Comparison of ENCODE assay signal across 8 mouse cellular contexts in the genomic region with DNA sequence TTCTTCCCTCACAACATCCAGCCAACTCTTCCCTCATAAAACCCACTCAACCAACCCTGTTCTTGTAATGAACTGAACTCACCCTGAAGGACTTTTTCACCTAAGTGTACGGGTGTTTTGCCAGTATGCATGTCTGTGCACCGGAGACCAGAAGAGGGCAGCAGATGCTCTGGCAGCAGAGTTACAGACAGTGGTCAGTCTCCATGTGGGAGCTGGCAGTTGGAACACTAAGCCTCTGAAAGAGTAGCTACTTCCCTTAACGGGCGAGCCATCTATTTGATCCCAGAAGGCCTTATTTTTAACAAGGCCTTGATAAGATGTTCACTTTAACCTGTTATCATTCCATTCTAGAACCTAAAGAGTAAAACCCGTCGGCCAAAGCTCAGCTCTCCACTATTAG. TPM values are rescaled to one million over a fixed set of nuclear protein-coding genes. Genes with fewer than 3 reads are reported as not detected.
DNase-seq lines count a peak whose midpoint lies in the region; ATAC-seq lines count a peak whose summit lies in the region.

No protein-coding gene starts in this region.

- DNase-seq in layer of hippocampus, postnatal 10 days (ENCODE audit: low spot score in 2 of 2) = peak; percentile 41 to 53
- no peak for DNase-seq in layer of hippocampus, adult 9-10 months (ENCODE audit: low spot score)
- DNase-seq in MEL-GATA-1-ER (ENCODE audit: extremely low read depth, low read depth) (peak; percentile 81), liver (peak; percentile 67)
- peak; percentile 66 for DNase-seq in embryo, embryonic 10.5 days (ENCODE audit: low spot score)
- peak; percentile 58 for DNase-seq in hindbrain, embryonic 11.5 days (ENCODE audit: low spot score)
- no peak for DNase-seq in urinary bladder, postnatal 10 days (ENCODE audit: low spot score)

- no peak overlapping the region for H3K9ac ChIP-seq in hindbrain, embryonic 11.5 days (ENCODE audit: low read depth, low read length)
- H3K9ac ChIP-seq in midbrain, embryonic 16.5 days (ENCODE audit: low read depth, low read length) = no peak overlapping the region

- WGBS in hindbrain, embryonic 11.5 days = 68% methylated on average over 6 of the region's 6 CpGs
- whole genome bisulfite sequencing in midbrain, embryonic 16.5 days = 63% methylated on average over 6 of the region's 6 CpGs

- H3K27me3 ChIP-seq in hindbrain, embryonic 11.5 days (ENCODE audit: control insufficient read depth, insufficient read depth, low read length) = no peaks in the 10 kb centered on the region
- no peaks in the 10 kb centered on the region for H3K27me3 ChIP-seq in midbrain, embryonic 16.5 days (ENCODE audit: control insufficient read depth, insufficient read depth, low read depth, low read length)

- H3K27ac ChIP-seq in hindbrain, embryonic 11.5 days (ENCODE audit: low read depth, low read length) = no peak overlapping the region
- H3K27ac ChIP-seq in midbrain, embryonic 16.5 days (ENCODE audit: low read length) = no peak overlapping the region

- no peak overlapping the region for H3K4me3 ChIP-seq in hindbrain, embryonic 11.5 days (ENCODE audit: low read depth, low read length)
- no peak overlapping the region for H3K4me3 ChIP-seq in midbrain, embryonic 16.5 days (ENCODE audit: low read depth, low read length)

- ATAC-seq in hindbrain, embryonic 11.5 days (ENCODE audit: low FRiP score) = peak; percentile 56; the same call in 1 of the 2 replicates
- peak; percentile 78 for ATAC-seq in midbrain, embryonic 16.5 days

- peaks cover 8% of the 10 kb centered on the region for H3K36me3 ChIP-seq in hindbrain, embryonic 11.5 days (ENCODE audit: control insufficient read depth, insufficient read depth, low read length)
- peaks cover 32% of the 10 kb centered on the region for H3K36me3 ChIP-seq in midbrain, embryonic 16.5 days (ENCODE audit: control insufficient read depth, insufficient read depth, low read length)

- no peaks in the 10 kb centered on the region for H3K4me1 ChIP-seq in hindbrain, embryonic 11.5 days (replicated peaks; ENCODE audit: control insufficient read depth, insufficient read depth, low read length)
- H3K4me1 ChIP-seq in midbrain, embryonic 16.5 days (ENCODE audit: control insufficient read depth, insufficient read depth, low read length) = no peaks in the 10 kb centered on the region; the same call in 1 of the 2 replicates

- H3K4me2 ChIP-seq in hindbrain, embryonic 11.5 days (replicated peaks; ENCODE audit: low read depth, low read length) = no peak overlapping the region
- no peak overlapping the region for H3K4me2 ChIP-seq in midbrain, embryonic 16.5 days (ENCODE audit: low read length)

- no peaks in the 10 kb centered on the region for H3K9me3 ChIP-seq in hindbrain, embryonic 11.5 days (ENCODE audit: control insufficient read depth, low read length)
- no peaks in the 10 kb centered on the region for H3K9me3 ChIP-seq in midbrain, embryonic 16.5 days (replicated peaks; ENCODE audit: control insufficient read depth, low read length, poor library complexity, severe bottlenecking)

RNA-seq across cellular contexts. Expression of gene Msh4, which starts 1.4 kb away (rescaled TPM):
- under 1 TPM; 0.59 to 0.71 TPM for total RNA-seq in layer of hippocampus, postnatal 10 days (2021)
- 0.05 and 0.08 TPM in 2 replicates for polyA plus RNA-seq in hindbrain, embryonic 11.5 days (2014; fragmentation: Nextera tagmentation; extraction: Ambion mirVana)
- polyA plus RNA-seq in midbrain, embryonic 16.5 days (2015; fragmentation: Nextera tagmentation; extraction: Ambion mirVana) = 0.15 and 0.32 TPM in 2 replicates

RNA-seq across cellular contexts. Expression of gene Rabggtb, which starts 8.2 kb away (rescaled TPM):
- 10 to 100 TPM; 73.5 to 80.8 TPM for total RNA-seq in layer of hippocampus, postnatal 10 days (2021)
- 41.8 and 43.6 TPM in 2 replicates for polyA plus RNA-seq in hindbrain, embryonic 11.5 days (2014; fragmentation: Nextera tagmentation; extraction: Ambion mirVana)
- polyA plus RNA-seq in midbrain, embryonic 16.5 days (2015; fragmentation: Nextera tagmentation; extraction: Ambion mirVana) = 49.3 and 56.5 TPM in 2 replicates

RNA-seq across cellular contexts. Expression of gene Acadm, which starts 39.8 kb away (rescaled TPM):
- 10 to 100 TPM; 43.8 to 58.1 TPM for total RNA-seq in layer of hippocampus, postnatal 10 days (2021)
- 55.0 and 63.6 TPM in 2 replicates for polyA plus RNA-seq in hindbrain, embryonic 11.5 days (2014; fragmentation: Nextera tagmentation; extraction: Ambion mirVana)
- 56.7 and 65.6 TPM in 2 replicates for polyA plus RNA-seq in midbrain, embryonic 16.5 days (2015; fragmentation: Nextera tagmentation; extraction: Ambion mirVana)

Comparison
In these comparisons a context has a peak if more than half of its experiments do, and no peak if none do; other contexts are left out.
1. DNase-seq: peak in layer of hippocampus, postnatal 10 days (2 of 2), MEL-GATA-1-ER (single experiment), embryo, embryonic 10.5 days (single experiment), hindbrain, embryonic 11.5 days (single experiment) and liver (single experiment); none in layer of hippocampus, adult 9-10 months (single experiment) and urinary bladder, postnatal 10 days (single experiment).